Mouse (Mus musculus) testis, adult 2 months (tissue): ENCODE results near the gene Fam110a. TPM values are rescaled to one million over a fixed set of nuclear protein-coding genes. Genes with fewer than 3 reads are reported as not detected.

Source experiments
- H3K27ac ChIP-seq: fragments of 200-500 bp; 2 replicates; pipeline ENCODE4 v1.5.1; 2012; ENCODE audit warnings: low read depth, low read length; ENCODE audit not compliant: control insufficient read depth, insufficient read depth
- H3K27me3 ChIP-seq: fragments of 200-500 bp; 2 replicates; pipeline ENCODE4 v1.6.1; 2012; ENCODE audit warnings: mild to moderate bottlenecking, low read length, moderate library complexity; ENCODE audit not compliant: control insufficient read depth, insufficient read depth
- H3K36me3 ChIP-seq: fragments of 200-500 bp; 2 replicates; pipeline ENCODE4 v1.6.1; 2012; ENCODE audit warnings: mild to moderate bottlenecking, low read length; ENCODE audit not compliant: control insufficient read depth, insufficient read depth
- H3K4me1 ChIP-seq: fragments of 200-500 bp; 2 replicates; pipeline ENCODE4 v1.6.1; 2012; ENCODE audit warnings: low read length; ENCODE audit not compliant: control insufficient read depth, insufficient read depth
- H3K4me3 ChIP-seq: fragments of 200-500 bp; 2 replicates; pipeline ENCODE4 v1.5.1; 2012; ENCODE audit warnings: low read depth, mild to moderate bottlenecking, low read length, moderate library complexity, mixed read lengths; ENCODE audit not compliant: control insufficient read depth
- CTCF ChIP-seq: fragments of 200-500 bp; IDR thresholded peaks from 2 replicates; pipeline ENCODE4 v1.5.1; 2012; ENCODE audit warnings: low read depth, mild to moderate bottlenecking, inconsistent platforms, low read length, moderate library complexity; ENCODE audit not compliant: control insufficient read depth, insufficient read depth, insufficient replicate concordance
- POLR2A ChIP-seq: fragments of 200-500 bp; IDR thresholded peaks from 2 replicates; pipeline ENCODE4 v1.6.1; 2012; ENCODE audit warnings: low read depth, mild to moderate bottlenecking, inconsistent platforms, low read length, moderate library complexity; ENCODE audit not compliant: control insufficient read depth
- polyA plus RNA-seq: library from polyadenylated mRNA; depleted of rRNA; stranded (reverse); fragments of >200 nt; gene quantifications from 2 replicates; pipeline ENCODE4 v1.2.3, GENCODE M21; 2012

Gene Fam110a
- polyA plus RNA-seq, 1 experiment = 175 TPM

GRCm38 (mm10) chr2:152012222-152012621, 32.2 kb upstream of the Fam110a start:
- H3K36me3 ChIP-seq = no peaks in the 10 kb centered on the region
- TF ChIP-seq CTCF (no peak), POLR2A (no peak)
- no peaks in the 10 kb centered on the region for H3K27me3 ChIP-seq
- H3K4me1 ChIP-seq = peaks cover 10% of the 10 kb centered on the region
- H3K4me3 ChIP-seq = no peak overlapping the region
- H3K27ac ChIP-seq = peak overlapping the region; percentile 3; the same call in 1 of the 2 replicates

- TF ChIP-seq CTCF (0 out of 2 replicates have a peak, but pooled peaks have one; percentile 11), POLR2A (no peak)
- Histone ChIP-seq H3K27me3 (no peaks in the 10 kb centered on the region), H3K4me1 (peaks cover 10% of the 10 kb centered on the region), H3K36me3 (no peaks in the 10 kb centered on the region), H3K27ac (peak overlapping the region; percentile 3; the same call in 1 of the 2 replicates), H3K4me3 (no peak overlapping the region)
These were observed 31.7 kb upstream of the Fam110a start for GRCm38 (mm10) chr2:152011724-152012123.

GRCm38 (mm10) chr2:152010661-152011060, 30.6 kb upstream of the Fam110a start:
- H3K27ac ChIP-seq = no peak overlapping the region
- no peaks in the 10 kb centered on the region for H3K36me3 ChIP-seq
- H3K4me1 ChIP-seq = peaks cover 6% of the 10 kb centered on the region
- no peaks in the 10 kb centered on the region for H3K27me3 ChIP-seq
- TF ChIP-seq CTCF = no peak
- no peak for TF ChIP-seq POLR2A
- H3K4me3 ChIP-seq = no peak overlapping the region

- H3K27ac ChIP-seq = no peak overlapping the region
- no peaks in the 10 kb centered on the region for H3K36me3 ChIP-seq
- peaks cover 4% of the 10 kb centered on the region for H3K4me1 ChIP-seq
- TF ChIP-seq CTCF = no peak
- TF ChIP-seq POLR2A = no peak
- H3K27me3 ChIP-seq = no peaks in the 10 kb centered on the region
- H3K4me3 ChIP-seq = no peak overlapping the region
These were observed 30.2 kb upstream of the Fam110a start for GRCm38 (mm10) chr2:152010251-152010650.

GRCm38 (mm10) chr2:152009061-152009779, 29.2 kb upstream of the Fam110a start:
- H3K36me3 ChIP-seq = no peaks in the 10 kb centered on the region
- H3K4me1 ChIP-seq = peaks cover 4% of the 10 kb centered on the region
- no peak for TF ChIP-seq CTCF
- no peak for TF ChIP-seq POLR2A
- no peak overlapping the region for H3K27ac ChIP-seq
- no peak overlapping the region for H3K4me3 ChIP-seq
- H3K27me3 ChIP-seq = no peaks in the 10 kb centered on the region

GRCm38 (mm10) chr2:152007783-152008182, 27.8 kb upstream of the Fam110a start:
- peaks cover 4% of the 10 kb centered on the region for H3K4me1 ChIP-seq
- H3K36me3 ChIP-seq = no peaks in the 10 kb centered on the region
- no peak overlapping the region for H3K4me3 ChIP-seq
- peak; percentile 81; the same call in 1 of the 2 replicates for TF ChIP-seq CTCF
- TF ChIP-seq POLR2A = no peak
- no peak overlapping the region for H3K27ac ChIP-seq
- H3K27me3 ChIP-seq = no peaks in the 10 kb centered on the region

GRCm38 (mm10) chr2:152002529-152002928, 22.5 kb upstream of the Fam110a start:
- H3K4me3 ChIP-seq = no peak overlapping the region
- H3K4me1 ChIP-seq = 0 out of 2 replicates have a peak, but pooled peaks cover 2% of the 10 kb centered on the region
- peak overlapping the region; percentile 36; the same call in 1 of the 2 replicates for H3K27ac ChIP-seq
- no peak for TF ChIP-seq CTCF
- TF ChIP-seq POLR2A = no peak
- no peaks in the 10 kb centered on the region for H3K27me3 ChIP-seq
- no peaks in the 10 kb centered on the region for H3K36me3 ChIP-seq
